Mouse (Mus musculus): Measurements from ENCODE around the gene Dtx3.
A peak's percentile ranks its signal among the peaks of the same experiment; 100 is the strongest.

Dtx3 gene

DNA sequence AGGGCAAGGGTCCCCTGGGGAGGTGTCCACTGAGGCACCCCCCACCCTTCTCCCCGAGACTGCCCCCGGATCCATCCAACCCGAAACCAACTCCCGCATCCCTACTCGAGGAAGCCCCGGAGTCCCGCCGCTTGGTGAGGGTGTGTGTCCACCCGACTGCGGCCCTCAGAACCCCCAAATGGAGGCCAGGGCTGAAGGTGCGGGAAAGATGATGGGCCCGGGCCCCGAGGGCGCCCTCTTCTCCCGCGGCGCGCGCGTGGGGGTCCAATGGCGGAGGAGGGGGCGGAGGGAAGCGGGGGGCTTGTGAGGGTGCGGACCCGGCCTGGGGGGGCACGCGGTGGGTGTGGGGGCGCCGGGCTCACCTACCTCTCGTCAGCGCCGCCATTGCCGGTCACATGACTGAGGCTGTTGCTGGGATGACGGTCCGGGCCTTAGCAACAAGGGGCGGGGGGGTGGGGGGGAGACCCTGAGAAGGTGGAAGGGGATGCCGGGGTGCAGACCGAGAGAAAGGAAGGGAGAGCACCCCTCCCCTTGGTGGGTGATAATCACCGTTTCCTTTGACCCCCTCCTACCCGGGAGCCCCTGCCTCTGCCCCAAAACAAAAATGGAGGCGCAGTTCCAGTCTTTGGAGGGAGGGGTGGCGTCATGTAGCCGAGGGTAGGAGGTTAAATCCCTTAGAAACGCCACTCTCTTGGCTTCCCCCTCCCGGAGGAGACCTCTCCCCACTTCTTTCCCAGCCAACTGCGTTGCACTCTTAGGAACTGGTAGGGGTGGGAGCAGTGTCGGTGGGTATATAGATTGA, at the start of gene Dtx3:
TSS of gene Dtx3 (minus strand) at position 401 of the 802 bp plus-strand sequence.
- Histone ChIP-seq H3K36me3 (ENCODE audit: control insufficient read depth, insufficient read depth, low read length, poor library complexity, severe bottlenecking) (peaks cover 4% of the 10 kb centered on the region), H3K27me3 (ENCODE audit: control insufficient read depth, insufficient read depth, low read length, poor library complexity, severe bottlenecking) (peaks cover 1% of the 10 kb centered on the region; the same call in 1 of the 2 replicates)
- peak; percentile 50 for DNase-seq (ENCODE audit: low read depth, low spot score)

DNA sequence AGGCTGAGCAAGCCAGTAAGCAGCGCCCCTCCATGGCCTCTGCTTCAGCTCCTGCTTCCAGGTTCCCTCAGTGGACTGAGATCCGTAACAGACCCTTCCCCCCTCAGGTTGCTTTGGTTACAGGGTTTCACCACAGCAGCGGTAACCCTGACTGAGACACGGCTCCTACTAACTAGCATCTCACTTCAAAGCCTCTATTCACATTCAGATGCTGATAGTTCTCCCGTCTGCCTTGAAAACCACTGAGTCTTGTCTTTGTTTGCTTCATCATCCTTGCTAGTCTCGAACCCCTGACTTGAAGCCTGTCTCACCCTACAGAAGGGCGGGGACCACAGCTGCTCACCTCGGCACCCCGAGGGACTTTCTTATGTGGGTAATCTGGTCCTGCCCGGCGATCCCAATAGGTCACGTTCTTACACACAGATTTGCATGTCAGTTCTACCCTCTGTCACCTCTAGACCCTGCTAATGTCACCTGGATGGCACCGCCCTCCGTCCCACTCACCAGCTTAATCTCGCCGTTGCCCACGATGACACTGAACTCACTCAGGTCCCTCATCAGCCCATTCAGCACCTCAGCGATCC, 42.8 kb upstream of the Dtx3 start:
- Histone ChIP-seq H3K27me3 (ENCODE audit: control insufficient read depth, insufficient read depth, low read length, poor library complexity, severe bottlenecking) (no peaks in the 10 kb centered on the region), H3K36me3 (ENCODE audit: control insufficient read depth, insufficient read depth, low read length, poor library complexity, severe bottlenecking) (no peaks in the 10 kb centered on the region)
- no peak for DNase-seq (ENCODE audit: low read depth, low spot score)

DNA sequence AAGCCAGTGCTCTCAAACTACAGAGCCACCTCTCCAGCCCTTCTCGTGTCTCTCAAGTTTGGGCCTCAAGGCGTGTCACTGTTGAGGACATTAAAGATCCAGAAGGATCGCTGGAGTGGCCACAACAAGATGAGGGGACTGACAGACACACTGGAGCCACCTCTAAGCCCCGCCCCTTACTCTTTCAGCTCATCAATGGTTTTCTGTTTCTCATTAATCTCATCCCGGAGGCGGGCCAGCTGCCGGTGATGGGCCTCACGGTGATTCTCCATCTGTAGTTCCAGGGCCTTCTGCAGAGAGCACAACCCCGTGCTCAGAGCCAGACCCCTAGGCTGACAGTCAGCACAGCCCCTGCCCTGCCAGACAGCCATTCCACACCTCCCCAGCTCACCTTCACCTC, 41.0 kb upstream of the Dtx3 start:
- H3K36me3 ChIP-seq (ENCODE audit: control insufficient read depth, insufficient read depth, low read length, poor library complexity, severe bottlenecking): no peaks in the 10 kb centered on the region
- H3K27me3 ChIP-seq (ENCODE audit: control insufficient read depth, insufficient read depth, low read length, poor library complexity, severe bottlenecking): no peaks in the 10 kb centered on the region
- DNase-seq (ENCODE audit: low read depth, low spot score): no peak

DNA sequence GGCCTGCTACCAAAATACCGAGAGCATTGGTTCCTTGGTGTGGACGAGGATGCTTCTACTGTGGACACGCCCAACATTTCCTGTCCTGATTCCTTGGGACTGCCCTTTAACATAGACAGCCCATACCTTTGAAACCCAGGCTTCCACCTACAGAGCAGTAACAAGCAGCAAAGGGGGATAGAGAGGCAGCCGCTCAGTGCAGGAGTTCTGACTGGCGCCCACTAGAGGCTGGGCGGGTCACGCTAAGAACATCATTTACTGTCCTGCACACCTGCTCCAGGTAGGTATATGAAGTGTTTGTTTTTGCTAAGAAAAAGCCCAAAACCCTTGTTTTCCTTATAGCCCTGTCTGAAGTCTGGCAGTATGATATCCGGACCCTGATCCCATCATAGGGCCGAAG, 37.6 kb upstream of the Dtx3 start:
- no peaks in the 10 kb centered on the region for H3K27me3 ChIP-seq (ENCODE audit: control insufficient read depth, insufficient read depth, low read length, poor library complexity, severe bottlenecking)
- peak; percentile 45 for DNase-seq (ENCODE audit: low read depth, low spot score)
- H3K36me3 ChIP-seq (ENCODE audit: control insufficient read depth, insufficient read depth, low read length, poor library complexity, severe bottlenecking): no peaks in the 10 kb centered on the region

DNA sequence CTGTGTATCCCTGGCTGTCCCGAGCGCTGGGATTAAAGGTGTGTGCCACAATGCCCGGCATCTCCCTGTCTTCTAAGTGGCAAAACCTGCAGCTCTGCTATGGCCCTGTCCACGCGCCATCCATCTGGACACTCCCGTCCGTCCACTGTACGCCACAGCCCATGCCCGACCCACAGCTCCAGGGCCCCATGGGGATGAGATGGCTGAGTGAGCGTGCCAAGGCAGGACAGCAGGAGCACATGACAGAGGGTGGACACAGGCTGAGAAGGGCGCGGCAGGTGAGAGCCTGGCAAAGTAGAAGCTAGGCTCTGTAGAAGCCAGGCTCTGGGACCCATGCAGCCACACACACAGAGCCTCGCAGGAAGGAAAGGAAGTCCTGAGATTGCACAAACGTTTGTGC, 36.2 kb upstream of the Dtx3 start:
- Histone ChIP-seq H3K36me3 (ENCODE audit: control insufficient read depth, insufficient read depth, low read length, poor library complexity, severe bottlenecking) (no peaks in the 10 kb centered on the region), H3K27me3 (ENCODE audit: control insufficient read depth, insufficient read depth, low read length, poor library complexity, severe bottlenecking) (no peaks in the 10 kb centered on the region)
- DNase-seq (ENCODE audit: low read depth, low spot score): no peak

DNA sequence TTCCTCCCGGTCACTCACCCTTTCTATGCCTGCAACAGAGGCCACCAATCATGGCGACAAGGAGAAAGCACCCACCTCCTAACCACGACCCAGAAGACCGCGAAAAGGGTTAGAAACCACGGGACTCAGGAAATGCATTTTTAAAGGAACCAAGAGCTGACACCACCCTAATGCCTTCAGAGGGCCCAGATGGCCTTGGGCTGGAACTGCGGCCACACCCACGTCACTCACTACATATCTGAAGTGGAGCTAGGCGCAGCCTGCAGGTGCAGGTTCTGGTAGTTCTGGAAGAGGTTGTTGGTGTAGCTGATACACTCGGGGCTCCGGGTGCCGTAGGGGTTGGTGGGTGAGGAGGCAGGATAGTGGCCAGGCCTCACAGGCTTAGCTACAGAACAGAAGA, 35.2 kb upstream of the Dtx3 start:
- DNase-seq (ENCODE audit: low read depth, low spot score): no peak
- H3K36me3 ChIP-seq (ENCODE audit: control insufficient read depth, insufficient read depth, low read length, poor library complexity, severe bottlenecking): no peaks in the 10 kb centered on the region
- no peaks in the 10 kb centered on the region for H3K27me3 ChIP-seq (ENCODE audit: control insufficient read depth, insufficient read depth, low read length, poor library complexity, severe bottlenecking)

DNA sequence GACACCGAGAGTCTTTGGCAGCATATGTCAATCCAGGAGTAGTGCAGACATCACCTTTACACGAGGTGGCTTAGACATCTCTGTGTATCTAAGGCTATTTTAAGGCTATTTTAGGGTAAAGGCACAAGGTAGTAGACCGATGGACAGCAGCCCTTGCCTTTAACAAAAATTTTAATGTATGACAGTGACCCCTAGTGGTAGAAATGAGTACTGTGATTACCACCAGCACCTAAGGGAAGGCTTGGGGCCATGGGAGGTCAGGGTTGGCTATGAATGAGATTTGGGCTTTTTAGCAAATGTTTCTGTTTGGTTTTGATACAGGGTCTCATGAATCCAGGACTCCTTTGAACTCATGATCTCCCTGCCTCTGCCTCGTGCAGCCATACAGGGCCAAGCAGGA, 33.4 kb upstream of the Dtx3 start:
- DNase-seq (ENCODE audit: low read depth, low spot score): peak; percentile 86
- no peaks in the 10 kb centered on the region for H3K36me3 ChIP-seq (ENCODE audit: control insufficient read depth, insufficient read depth, low read length, poor library complexity, severe bottlenecking)
- no peaks in the 10 kb centered on the region for H3K27me3 ChIP-seq (ENCODE audit: control insufficient read depth, insufficient read depth, low read length, poor library complexity, severe bottlenecking)

DNA sequence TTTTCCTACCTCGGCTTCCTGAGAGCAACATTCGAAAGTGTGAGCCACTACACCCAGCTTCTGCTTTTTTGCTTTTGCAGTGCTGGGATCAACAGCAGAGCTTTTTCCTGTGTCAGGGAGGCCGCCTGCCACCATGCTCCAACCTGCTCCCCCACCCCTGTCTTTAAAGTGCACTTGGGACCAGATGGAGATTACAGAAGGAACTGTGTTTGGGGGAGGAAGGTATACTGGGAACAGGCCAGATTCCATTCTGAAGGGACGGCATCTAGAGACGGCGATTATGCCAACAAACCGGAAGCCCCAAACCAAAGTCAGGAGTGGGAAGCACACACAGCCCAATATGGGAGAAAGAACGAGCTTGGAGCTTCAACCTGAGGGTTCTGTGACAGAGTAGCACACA, 31.6 kb upstream of the Dtx3 start:
- Histone ChIP-seq H3K27me3 (ENCODE audit: control insufficient read depth, insufficient read depth, low read length, poor library complexity, severe bottlenecking) (no peaks in the 10 kb centered on the region), H3K36me3 (ENCODE audit: control insufficient read depth, insufficient read depth, low read length, poor library complexity, severe bottlenecking) (no peaks in the 10 kb centered on the region)
- DNase-seq (ENCODE audit: low read depth, low spot score): no peak

DNA sequence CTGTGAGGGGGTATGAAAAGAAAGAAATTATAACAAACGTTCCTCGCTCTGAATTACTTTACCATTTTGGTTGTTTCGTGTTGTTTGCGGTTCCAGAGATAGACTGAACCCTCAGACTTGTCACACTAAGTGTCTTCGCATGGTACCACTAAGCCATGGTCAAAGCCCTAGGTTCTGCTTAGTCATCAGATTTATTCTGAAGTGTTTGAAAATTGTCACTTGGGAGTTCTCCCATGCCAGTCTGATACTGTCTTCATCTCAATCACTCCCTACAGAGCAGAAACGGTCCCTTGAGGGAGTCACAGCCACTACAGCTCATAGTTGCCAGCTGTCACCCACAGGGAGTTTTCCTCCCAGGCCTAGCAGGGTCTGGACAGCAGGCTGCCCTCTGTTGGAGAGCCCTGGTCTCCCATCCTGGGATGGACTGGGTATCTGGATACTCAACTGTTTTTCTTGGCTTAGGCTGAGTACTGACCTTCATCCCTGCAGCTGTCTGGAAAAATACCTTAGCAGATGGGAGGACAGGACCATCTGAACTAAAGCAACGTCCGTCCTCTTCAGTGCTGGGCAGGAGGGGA, 30.9 kb upstream of the Dtx3 start:
- Histone ChIP-seq H3K27me3 (ENCODE audit: control insufficient read depth, insufficient read depth, low read length, poor library complexity, severe bottlenecking) (no peaks in the 10 kb centered on the region), H3K36me3 (ENCODE audit: control insufficient read depth, insufficient read depth, low read length, poor library complexity, severe bottlenecking) (no peaks in the 10 kb centered on the region)
- no peak for DNase-seq (ENCODE audit: low read depth, low spot score)

DNA sequence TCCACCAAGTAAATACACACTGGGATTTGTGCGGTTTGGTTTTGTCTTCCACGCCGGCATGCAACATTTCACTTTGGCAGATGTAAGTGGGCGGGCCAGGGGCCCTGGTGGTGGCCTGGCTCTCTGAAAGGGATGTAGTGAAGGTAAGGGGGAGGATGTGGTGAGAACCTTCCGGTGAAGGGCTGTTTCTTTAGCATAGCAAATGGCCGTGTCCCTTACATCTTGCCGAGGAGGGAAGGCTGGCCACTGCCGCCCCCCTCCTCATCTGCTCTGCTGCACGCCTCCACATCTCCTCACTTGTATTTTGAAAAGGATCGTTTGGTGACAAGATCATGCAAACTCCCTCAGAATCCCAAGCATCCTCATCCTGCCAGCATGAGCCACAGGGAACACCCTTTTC, 30.2 kb upstream of the Dtx3 start:
- Histone ChIP-seq H3K36me3 (ENCODE audit: control insufficient read depth, insufficient read depth, low read length, poor library complexity, severe bottlenecking) (no peaks in the 10 kb centered on the region), H3K27me3 (ENCODE audit: control insufficient read depth, insufficient read depth, low read length, poor library complexity, severe bottlenecking) (no peaks in the 10 kb centered on the region)
- peak; percentile 56 for DNase-seq (ENCODE audit: low read depth, low spot score)

DNA sequence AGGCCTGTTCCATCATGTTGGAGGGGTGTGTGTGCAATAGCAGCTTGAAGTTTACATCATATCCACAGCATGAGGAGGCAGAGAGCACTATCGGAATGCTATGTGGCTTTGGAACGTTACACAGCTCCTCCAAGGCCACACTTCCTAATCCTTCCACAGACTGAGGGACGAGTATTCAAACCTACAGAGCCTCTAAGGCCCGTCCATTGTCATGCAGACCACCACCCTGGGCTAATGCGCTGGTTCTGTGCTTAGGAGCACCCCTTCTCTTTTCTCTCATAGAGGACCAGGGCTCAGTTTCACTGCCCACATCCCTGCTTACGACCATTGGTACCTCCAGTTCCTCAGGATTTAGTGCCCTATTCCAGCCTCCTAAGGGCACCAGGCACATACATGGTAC, 29.7 kb upstream of the Dtx3 start:
- no peak for DNase-seq (ENCODE audit: low read depth, low spot score)
- Histone ChIP-seq H3K27me3 (ENCODE audit: control insufficient read depth, insufficient read depth, low read length, poor library complexity, severe bottlenecking) (no peaks in the 10 kb centered on the region), H3K36me3 (ENCODE audit: control insufficient read depth, insufficient read depth, low read length, poor library complexity, severe bottlenecking) (no peaks in the 10 kb centered on the region)

DNA sequence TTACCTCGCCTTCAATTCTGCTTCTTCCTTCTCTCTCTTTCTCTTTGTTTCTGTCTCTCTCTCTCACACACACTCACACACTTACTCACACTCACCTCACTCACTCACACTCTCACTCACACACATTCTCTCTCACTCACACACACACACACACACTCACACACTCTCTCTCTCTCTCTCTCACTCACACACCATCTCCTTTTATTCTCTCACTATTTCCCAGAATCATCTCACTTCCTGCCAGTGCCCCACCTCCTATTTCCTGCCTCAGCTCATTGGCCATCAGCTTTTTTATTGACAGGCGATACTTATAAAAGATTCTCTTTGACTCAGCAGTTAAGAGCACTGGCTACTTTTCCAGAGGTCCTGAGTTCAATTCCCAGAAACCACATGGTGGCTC, 22.8 kb upstream of the Dtx3 start:
- no peak for DNase-seq (ENCODE audit: low read depth, low spot score)

DNA sequence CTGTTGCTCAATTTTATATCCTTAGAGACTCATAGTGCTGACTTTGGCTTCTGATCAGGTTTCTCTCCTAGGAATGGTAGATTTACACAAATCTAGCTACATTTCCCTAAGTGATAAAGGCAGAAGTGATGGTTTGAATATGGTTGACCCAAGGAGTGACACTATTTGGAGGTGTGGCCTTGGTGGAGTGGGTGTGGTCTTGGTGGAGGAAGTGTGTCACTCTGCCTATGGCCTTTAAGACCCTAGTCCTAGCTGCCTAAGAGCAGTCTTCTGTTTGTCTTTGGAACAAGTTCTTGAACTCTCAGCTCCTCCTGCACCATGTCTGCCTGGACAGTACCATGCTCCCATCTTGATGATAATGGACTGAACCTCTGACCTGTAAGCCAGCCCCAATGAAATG, 21.6 kb upstream of the Dtx3 start:
- DNase-seq (ENCODE audit: low read depth, low spot score): no peak
- H3K27me3 ChIP-seq (ENCODE audit: control insufficient read depth, insufficient read depth, low read length, poor library complexity, severe bottlenecking): no peaks in the 10 kb centered on the region
- H3K36me3 ChIP-seq (ENCODE audit: control insufficient read depth, insufficient read depth, low read length, poor library complexity, severe bottlenecking): no peaks in the 10 kb centered on the region

More for the DNA sequence above, 22.8 kb upstream of the Dtx3 start:
- no peaks in the 10 kb centered on the region for H3K36me3 ChIP-seq (ENCODE audit: control insufficient read depth, insufficient read depth, low read length, poor library complexity, severe bottlenecking)
- no peaks in the 10 kb centered on the region for H3K27me3 ChIP-seq (ENCODE audit: control insufficient read depth, insufficient read depth, low read length, poor library complexity, severe bottlenecking)

DNA sequence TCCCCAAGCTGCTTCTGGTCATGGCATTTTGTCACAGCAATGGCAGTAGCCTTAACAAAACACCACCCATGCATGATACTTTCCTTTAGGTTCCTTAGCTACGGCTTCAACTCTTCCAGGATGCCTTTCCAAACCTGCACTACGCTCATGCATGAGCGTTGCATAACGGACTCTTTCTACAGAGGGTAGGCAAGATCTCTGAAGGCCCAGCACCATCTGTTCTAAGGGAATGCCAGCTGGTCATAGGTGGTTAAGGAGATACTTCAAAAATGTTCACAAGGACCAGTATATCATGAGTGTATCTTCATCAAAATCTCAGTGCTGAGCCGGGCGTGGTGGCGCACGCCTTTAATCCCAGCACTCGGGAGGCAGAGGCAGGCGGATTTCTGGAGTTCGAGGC, 20.9 kb upstream of the Dtx3 start:
- DNase-seq (ENCODE audit: low read depth, low spot score): no peak
- Histone ChIP-seq H3K36me3 (ENCODE audit: control insufficient read depth, insufficient read depth, low read length, poor library complexity, severe bottlenecking) (no peaks in the 10 kb centered on the region), H3K27me3 (ENCODE audit: control insufficient read depth, insufficient read depth, low read length, poor library complexity, severe bottlenecking) (no peaks in the 10 kb centered on the region)

DNA sequence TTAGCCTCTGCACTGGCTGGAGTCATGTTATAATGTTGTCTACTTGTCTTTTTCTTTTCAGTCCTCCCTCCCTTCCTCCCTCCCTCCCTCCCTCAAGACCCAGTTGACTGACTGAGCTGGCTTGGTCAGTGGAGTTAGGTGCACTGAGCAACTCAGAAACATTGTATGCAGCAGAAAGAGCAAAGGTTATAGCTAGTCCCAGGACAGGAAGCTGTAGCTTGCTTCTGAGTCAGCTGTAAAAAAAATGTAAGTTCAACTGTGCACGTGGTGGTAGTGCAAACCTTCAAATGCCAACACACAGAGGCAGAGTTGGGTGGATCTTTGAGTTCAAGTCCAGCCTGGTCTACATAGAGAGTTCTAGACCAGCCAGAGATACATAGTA, 18.9 kb upstream of the Dtx3 start:
- Histone ChIP-seq H3K36me3 (ENCODE audit: control insufficient read depth, insufficient read depth, low read length, poor library complexity, severe bottlenecking) (no peaks in the 10 kb centered on the region), H3K27me3 (ENCODE audit: control insufficient read depth, insufficient read depth, low read length, poor library complexity, severe bottlenecking) (no peaks in the 10 kb centered on the region)
- DNase-seq (ENCODE audit: low read depth, low spot score): no peak

All from splenic B cell, adult 2 months (primary cell).